Mouse (Mus musculus): Measurements from ENCODE around the gene Pls1. TPM values are rescaled to one million over a fixed set of nuclear protein-coding genes. Genes with fewer than 3 reads are reported as not detected.

The Pls1 gene
- total and polyA plus RNA-seq, 3 experiments: 0.16 TPM; not detected in 2

- no peak overlapping the region for H3K4me3 ChIP-seq (ENCODE audit: low read depth, low read length)
- no peaks in the 10 kb centered on the region for H3K27me3 ChIP-seq (ENCODE audit: insufficient read depth, low read length)
- no peaks in the 10 kb centered on the region for H3K9me3 ChIP-seq (replicated peaks)
- no peak for ATAC-seq (ENCODE audit: extremely low read depth, insufficient number of reproducible peaks, low FRiP score, poor library complexity, severe bottlenecking)
- DNase-seq (ENCODE audit: low spot score): no peak
- no peaks in the 10 kb centered on the region for H3K36me3 ChIP-seq (replicated peaks)
- no peaks in the 10 kb centered on the region for H3K4me1 ChIP-seq (ENCODE audit: insufficient read depth, low read depth, low read length)
- TF ChIP-seq TAL1 (conservative IDR thresholded peaks at IDR 0.05; ENCODE audit: low read depth, low read length): no peak
- TF ChIP-seq GATA2 (IDR thresholded peaks at IDR 0.05; ENCODE audit: borderline replicate concordance, low read depth, low read length): no peak
- no peak for TF ChIP-seq CTCF (IDR thresholded peaks at IDR 0.05; ENCODE audit: low read depth, low read length)
- no peak for TF ChIP-seq GATA1 (IDR thresholded peaks at IDR 0.05; ENCODE audit: borderline replicate concordance, low read length)
- no peak for TF ChIP-seq POLR2AphosphoS5 (IDR thresholded peaks at IDR 0.05; ENCODE audit: insufficient replicate concordance, low read depth, low read length)
Observed at GRCm38 (mm10) chr9:95796323-95796722, 48.8 kb downstream of the Pls1 start.

- ATAC-seq (ENCODE audit: extremely low read depth, insufficient number of reproducible peaks, low FRiP score, poor library complexity, severe bottlenecking): no peak
- Histone ChIP-seq H3K27me3 (ENCODE audit: insufficient read depth, low read length) (no peaks in the 10 kb centered on the region), H3K4me3 (ENCODE audit: low read depth, low read length) (no peak overlapping the region), H3K4me1 (ENCODE audit: insufficient read depth, low read depth, low read length) (no peaks in the 10 kb centered on the region), H3K9me3 (replicated peaks) (no peaks in the 10 kb centered on the region), H3K36me3 (replicated peaks) (no peaks in the 10 kb centered on the region)
- no peak for DNase-seq (ENCODE audit: low spot score)
- TF ChIP-seq POLR2AphosphoS5 (IDR thresholded peaks at IDR 0.05; ENCODE audit: insufficient replicate concordance, low read depth, low read length) (no peak), GATA2 (IDR thresholded peaks at IDR 0.05; ENCODE audit: borderline replicate concordance, low read depth, low read length) (no peak), TAL1 (conservative IDR thresholded peaks at IDR 0.05; ENCODE audit: low read depth, low read length) (no peak), GATA1 (IDR thresholded peaks at IDR 0.05; ENCODE audit: borderline replicate concordance, low read length) (no peak), CTCF (IDR thresholded peaks at IDR 0.05; ENCODE audit: low read depth, low read length) (no peak)
Observed at GRCm38 (mm10) chr9:95795844-95796243, 49.3 kb downstream of the Pls1 start.

GRCm38 (mm10) chr9:95795077-95795784 lies 49.9 kb downstream of the Pls1 start:
- ATAC-seq (ENCODE audit: extremely low read depth, insufficient number of reproducible peaks, low FRiP score, poor library complexity, severe bottlenecking) (no peak), DNase-seq (ENCODE audit: low spot score) (no peak)
- H3K4me3 ChIP-seq (ENCODE audit: low read depth, low read length): no peak overlapping the region
- H3K27me3 ChIP-seq (ENCODE audit: insufficient read depth, low read length): no peaks in the 10 kb centered on the region
- no peaks in the 10 kb centered on the region for H3K9me3 ChIP-seq (replicated peaks)
- TF ChIP-seq CTCF (IDR thresholded peaks at IDR 0.05; ENCODE audit: low read depth, low read length) (no peak), TAL1 (conservative IDR thresholded peaks at IDR 0.05; ENCODE audit: low read depth, low read length) (no peak), POLR2AphosphoS5 (IDR thresholded peaks at IDR 0.05; ENCODE audit: insufficient replicate concordance, low read depth, low read length) (no peak), GATA1 (IDR thresholded peaks at IDR 0.05; ENCODE audit: borderline replicate concordance, low read length) (no peak), GATA2 (IDR thresholded peaks at IDR 0.05; ENCODE audit: borderline replicate concordance, low read depth, low read length) (no peak)
- H3K36me3 ChIP-seq (replicated peaks): no peaks in the 10 kb centered on the region
- no peaks in the 10 kb centered on the region for H3K4me1 ChIP-seq (ENCODE audit: insufficient read depth, low read depth, low read length)

GRCm38 (mm10) chr9:95793986-95794744 lies 50.9 kb downstream of the Pls1 start:
- Histone ChIP-seq H3K27me3 (ENCODE audit: insufficient read depth, low read length) (no peaks in the 10 kb centered on the region), H3K4me3 (ENCODE audit: low read depth, low read length) (no peak overlapping the region), H3K36me3 (replicated peaks) (no peaks in the 10 kb centered on the region), H3K4me1 (ENCODE audit: insufficient read depth, low read depth, low read length) (no peaks in the 10 kb centered on the region), H3K9me3 (replicated peaks) (no peaks in the 10 kb centered on the region)
- no peak for ATAC-seq (ENCODE audit: extremely low read depth, insufficient number of reproducible peaks, low FRiP score, poor library complexity, severe bottlenecking)
- no peak for TF ChIP-seq POLR2AphosphoS5 (IDR thresholded peaks at IDR 0.05; ENCODE audit: insufficient replicate concordance, low read depth, low read length)
- no peak for TF ChIP-seq GATA2 (IDR thresholded peaks at IDR 0.05; ENCODE audit: borderline replicate concordance, low read depth, low read length)
- DNase-seq (ENCODE audit: low spot score): no peak

GRCm38 (mm10) chr9:95784888-95785511 lies 60.1 kb downstream of the Pls1 start:
- Histone ChIP-seq H3K9me3 (replicated peaks) (no peaks in the 10 kb centered on the region), H3K27me3 (ENCODE audit: insufficient read depth, low read length) (peaks cover 4% of the 10 kb centered on the region; the same call in 1 of the 2 replicates), H3K4me1 (ENCODE audit: insufficient read depth, low read depth, low read length) (0 out of 2 replicates have a peak, but pooled peaks cover 2% of the 10 kb centered on the region), H3K4me3 (ENCODE audit: low read depth, low read length) (no peak overlapping the region), H3K36me3 (replicated peaks) (no peaks in the 10 kb centered on the region)
- ATAC-seq (ENCODE audit: extremely low read depth, insufficient number of reproducible peaks, low FRiP score, poor library complexity, severe bottlenecking) (no peak), DNase-seq (ENCODE audit: low spot score) (no peak)
- no peak for TF ChIP-seq POLR2AphosphoS5 (IDR thresholded peaks at IDR 0.05; ENCODE audit: insufficient replicate concordance, low read depth, low read length)
- TF ChIP-seq GATA1 (IDR thresholded peaks at IDR 0.05; ENCODE audit: borderline replicate concordance, low read length): no peak
- TF ChIP-seq CTCF (IDR thresholded peaks at IDR 0.05; ENCODE audit: low read depth, low read length): no peak
- TF ChIP-seq GATA2 (IDR thresholded peaks at IDR 0.05; ENCODE audit: borderline replicate concordance, low read depth, low read length): no peak
- no peak for TF ChIP-seq TAL1 (conservative IDR thresholded peaks at IDR 0.05; ENCODE audit: low read depth, low read length)
